Mouse (Mus musculus) stomach, embryonic 16.5 days (tissue): ENCODE measurements around the gene Usp44. TPM values are rescaled to one million over a fixed set of nuclear protein-coding genes. Genes with fewer than 3 reads are reported as not detected.

ENCODE experiments used
- ATAC-seq: fragments of 200-750 bp; cut with Nextera tagmentation; 2 replicates; pipeline ENCODE4 v1.8.0; 2017; ENCODE audit warnings: moderate number of reproducible peaks, moderate TSS enrichment; ENCODE audit not compliant: insufficient read depth, low FRiP score
- H3K27ac ChIP-seq: fragments of 300-500 bp; sonication (generic); 2 replicates; pipeline ENCODE4 v1.5.1; 2014; ENCODE audit warnings: low read length
- H3K27me3 ChIP-seq: fragments of 300-500 bp; sonication (generic); 2 replicates; pipeline ENCODE4 v1.6.1; 2014; ENCODE audit warnings: low read length, control low read depth, mixed read lengths; ENCODE audit not compliant: control insufficient read depth, insufficient read depth
- H3K36me3 ChIP-seq: fragments of 300-500 bp; sonication (generic); 2 replicates; pipeline ENCODE4 v1.6.1; 2014; ENCODE audit warnings: low read length; ENCODE audit not compliant: control insufficient read depth, insufficient read depth
- H3K4me1 ChIP-seq: fragments of 300-500 bp; sonication (generic); 2 replicates; pipeline ENCODE4 v1.6.1; 2014; ENCODE audit warnings: low read length, control low read depth, mixed read lengths; ENCODE audit not compliant: control insufficient read depth, insufficient read depth
- H3K4me2 ChIP-seq: fragments of 300-500 bp; sonication (generic); 2 replicates; pipeline ENCODE4 v1.6.1; 2014; ENCODE audit warnings: low read depth, low read length, mixed read lengths
- H3K4me3 ChIP-seq: fragments of 300-500 bp; sonication (generic); replicated peaks from 2 replicates; pipeline ENCODE4 v1.5.1; 2014; ENCODE audit warnings: mild to moderate bottlenecking, low read length
- H3K9ac ChIP-seq: fragments of 300-500 bp; sonication (generic); 2 replicates; pipeline ENCODE4 v1.6.1; 2014; ENCODE audit warnings: low read length
- H3K9me3 ChIP-seq: fragments of 300-500 bp; sonication (generic); replicated peaks from 2 replicates; pipeline ENCODE4 v1.6.1; 2016; ENCODE audit warnings: low read length, control low read depth; ENCODE audit not compliant: control insufficient read depth
- WGBS: fragments of 180-500 bp; shearing (Covaris S2); extraction: QIAGEN DNeasy Blood & Tissue Kit; methylation state at CpG from one replicate; pipeline ENCODE4 v1.1.7; 2014; 5-methylcytosine and 5-hydroxymethylcytosine counted together
- polyA plus RNA-seq: library from polyadenylated mRNA; unstranded; fragments of >200 nt; fragmentation: Nextera tagmentation; extraction: Ambion mirVana; gene quantifications from 2 replicates; pipeline ENCODE4 v1.2.1, GENCODE M21; 2015

The Usp44 gene
- polyA plus RNA-seq, 1 experiment from 2014 or later: 0.35 TPM

- Histone ChIP-seq H3K36me3 (no peaks in the 10 kb centered on the region), H3K27me3 (no peaks in the 10 kb centered on the region), H3K4me2 (no peak overlapping the region), H3K9ac (no peak overlapping the region), H3K27ac (no peak overlapping the region), H3K4me3 (no peak overlapping the region), H3K9me3 (no peaks in the 10 kb centered on the region), H3K4me1 (no peaks in the 10 kb centered on the region)
- 81% methylated on average over 7 of the region's 7 CpGs for WGBS
- ATAC-seq: no peak
These were observed 19.3 kb upstream of the Usp44 start for GRCm38 (mm10) chr10:93812098-93812497.

GRCm38 (mm10) chr10:93812774-93813415 is 18.5 kb upstream of the Usp44 start:
- H3K9me3 ChIP-seq: no peaks in the 10 kb centered on the region
- no peak overlapping the region for H3K9ac ChIP-seq
- peak overlapping the region; percentile 45 for H3K4me2 ChIP-seq
- H3K27me3 ChIP-seq: no peaks in the 10 kb centered on the region
- no peak for ATAC-seq
- 0 out of 2 replicates have a peak overlapping the region, but pooled peaks have one; percentile 11 for H3K4me3 ChIP-seq
- no peak overlapping the region for H3K27ac ChIP-seq
- H3K4me1 ChIP-seq: no peaks in the 10 kb centered on the region
- no peaks in the 10 kb centered on the region for H3K36me3 ChIP-seq
- WGBS: 13% methylated on average over 10 of the region's 10 CpGs

- H3K4me3 ChIP-seq: no peak overlapping the region
- no peak overlapping the region for H3K9ac ChIP-seq
- 71% methylated on average over 10 of the region's 10 CpGs for WGBS
- no peaks in the 10 kb centered on the region for H3K9me3 ChIP-seq
- H3K4me1 ChIP-seq: no peaks in the 10 kb centered on the region
- H3K27me3 ChIP-seq: no peaks in the 10 kb centered on the region
- no peak overlapping the region for H3K4me2 ChIP-seq
- H3K36me3 ChIP-seq: no peaks in the 10 kb centered on the region
- no peak for ATAC-seq
- no peak overlapping the region for H3K27ac ChIP-seq
These were observed 17.6 kb upstream of the Usp44 start for GRCm38 (mm10) chr10:93813755-93814154.

GRCm38 (mm10) chr10:93818661-93819060 is 12.7 kb upstream of the Usp44 start:
- Histone ChIP-seq H3K27ac (no peak overlapping the region), H3K9me3 (no peaks in the 10 kb centered on the region), H3K9ac (no peak overlapping the region), H3K4me2 (no peak overlapping the region), H3K36me3 (no peaks in the 10 kb centered on the region), H3K27me3 (no peaks in the 10 kb centered on the region; the same call in 1 of the 2 replicates), H3K4me3 (no peak overlapping the region), H3K4me1 (no peaks in the 10 kb centered on the region)
- ATAC-seq: no peak
- whole genome bisulfite sequencing: 34% methylated on average over 7 of the region's 7 CpGs

GRCm38 (mm10) chr10:93829898-93830831 is 1.2 kb upstream of the Usp44 start:
- ATAC-seq: no peak
- Histone ChIP-seq H3K4me3 (no peak overlapping the region), H3K4me2 (no peak overlapping the region), H3K36me3 (no peaks in the 10 kb centered on the region), H3K4me1 (peaks cover 11% of the 10 kb centered on the region; the same call in 1 of the 2 replicates), H3K9ac (no peak overlapping the region), H3K27me3 (peaks cover 43% of the 10 kb centered on the region), H3K9me3 (no peaks in the 10 kb centered on the region), H3K27ac (no peak overlapping the region)
- 47% methylated on average over 9 of the region's 9 CpGs for WGBS

GRCm38 (mm10) chr10:93831730-93832574 is 597 bp downstream of the Usp44 start:
- Histone ChIP-seq H3K27ac (no peak overlapping the region), H3K9ac (no peak overlapping the region), H3K9me3 (no peaks in the 10 kb centered on the region), H3K36me3 (no peaks in the 10 kb centered on the region), H3K4me2 (peak overlapping the region; percentile 30), H3K4me3 (peak overlapping the region; percentile 18), H3K4me1 (peaks cover 11% of the 10 kb centered on the region; the same call in 1 of the 2 replicates), H3K27me3 (peaks cover 55% of the 10 kb centered on the region)
- 8% methylated on average over 18 of the region's 18 CpGs for WGBS
- ATAC-seq: no peak

- H3K4me1 ChIP-seq: peaks cover 11% of the 10 kb centered on the region; the same call in 1 of the 2 replicates
- H3K9ac ChIP-seq: no peak overlapping the region
- no peaks in the 10 kb centered on the region for H3K36me3 ChIP-seq
- no peak overlapping the region for H3K27ac ChIP-seq
- H3K9me3 ChIP-seq: no peaks in the 10 kb centered on the region
- H3K4me2 ChIP-seq: no peak overlapping the region
- ATAC-seq: no peak
- peaks cover 55% of the 10 kb centered on the region for H3K27me3 ChIP-seq
- H3K4me3 ChIP-seq: no peak overlapping the region
- 39% methylated on average over 9 of the region's 9 CpGs for WGBS
These were observed 1.5 kb downstream of the Usp44 start for GRCm38 (mm10) chr10:93832811-93833210.

GRCm38 (mm10) chr10:93833370-93833698 is 2.0 kb downstream of the Usp44 start:
- Histone ChIP-seq H3K4me1 (peaks cover 11% of the 10 kb centered on the region; the same call in 1 of the 2 replicates), H3K27me3 (peaks cover 55% of the 10 kb centered on the region), H3K9ac (peak overlapping the region; percentile 59), H3K27ac (no peak overlapping the region), H3K4me3 (peak overlapping the region; percentile 63), H3K9me3 (no peaks in the 10 kb centered on the region), H3K4me2 (peak overlapping the region; percentile 87), H3K36me3 (no peaks in the 10 kb centered on the region)
- WGBS: 2% methylated on average over 16 of the region's 16 CpGs
- 0 out of 2 replicates have a peak, but pooled peaks have one; percentile 17 for ATAC-seq
